Mouse (Mus musculus) olfactory bulb, adult 2 months (tissue): ENCODE measurements at regions not wholly inside any gene's neighbourhood (a gene's known extent, or its start where the extent isn't known, plus 50 kb on each side); places are given as distances from the start of the nearest gene placed in this dataset.

Experiments used
- CTCF ChIP-seq: fragments of 200-500 bp; IDR thresholded peaks from 2 replicates; pipeline ENCODE4 v1.5.1; 2012; ENCODE audit warnings: low read depth, mild to moderate bottlenecking, low read length, moderate library complexity; ENCODE audit not compliant: insufficient read depth
- POLR2A ChIP-seq: fragments of 200-500 bp; IDR thresholded peaks from 2 replicates; pipeline ENCODE4 v1.6.1; 2012; ENCODE audit warnings: mild to moderate bottlenecking, low read depth, low read length, moderate library complexity; ENCODE audit not compliant: insufficient read depth

- TF ChIP-seq POLR2A (no peak), CTCF (no peak)
Measured at GRCm38 (mm10) chr13:41918525-41918924, 71.0 kb upstream of the Adtrp start.
